Mouse (Mus musculus) CH12.LX (cell line): ENCODE data around the gene Dkk3. TPM values are rescaled to one million over a fixed set of nuclear protein-coding genes. Genes with fewer than 3 reads are reported as not detected.

ENCODE experiments used
- DNase-seq: peaks from one replicate; pipeline ENCODE4 v3.0.0-alpha.2; 2013; ENCODE audit errors: extremely low read depth
- H3K27ac ChIP-seq: 2 replicates; pipeline ENCODE4 v1.5.1; 2012; ENCODE audit warnings: low read depth, mild to moderate bottlenecking, control low read depth, moderate library complexity; ENCODE audit not compliant: insufficient read depth
- H3K27me3 ChIP-seq: replicated peaks from 2 replicates; pipeline ENCODE3; 2012; ENCODE audit warnings: inconsistent platforms
- H3K36me3 ChIP-seq, 2 experiments: replicated peaks in 1 of 2; 2 replicates each; pipeline versions ENCODE3 to v1.6.1; 2012; ENCODE audit warnings: inconsistent platforms in 1 of 2, low read length in 1 of 2, mild to moderate bottlenecking in 1 of 2, mixed read lengths in 1 of 2, moderate library complexity in 1 of 2; ENCODE audit not compliant: control insufficient read depth in 1 of 2, insufficient read depth in 1 of 2
- H3K4me1 ChIP-seq, 2 experiments: 2 replicates each; pipeline ENCODE4 v1.6.1; 2012; ENCODE audit warnings: inconsistent platforms in 1 of 2, moderate library complexity in 1 of 2; ENCODE audit not compliant: insufficient read depth in 2 of 2, control insufficient read depth in 1 of 2
- H3K4me2 ChIP-seq: 2 replicates; pipeline ENCODE4 v1.6.1; 2012; ENCODE audit warnings: low read depth, mild to moderate bottlenecking, control low read depth; ENCODE audit not compliant: poor library complexity, insufficient read depth, severe bottlenecking
- H3K4me3 ChIP-seq, 3 experiments: fragments of 150-350 bp in 1 of 3; sonication (generic) in 1 of 3; replicated peaks in 1 of 3; 2 replicates each; pipeline versions ENCODE3 to v1.5.1; 2011 to 2012; ENCODE audit warnings: low read depth in 2 of 3, low read length in 2 of 3, mild to moderate bottlenecking in 2 of 3, moderate library complexity in 2 of 3, control low read depth in 1 of 3, improper control_type of control experiment in 1 of 3, inconsistent platforms in 1 of 3, mixed read lengths in 1 of 3; ENCODE audit not compliant: poor library complexity in 1 of 3
- H3K79me2 ChIP-seq: replicated peaks from 2 replicates; pipeline ENCODE4 v1.6.1; 2012; ENCODE audit warnings: mild to moderate bottlenecking, moderate library complexity; ENCODE audit not compliant: control insufficient read depth, poor library complexity, insufficient read depth, severe bottlenecking; ENCODE audit errors: extremely low read depth
- H3K9ac ChIP-seq: 2 replicates; pipeline ENCODE4 v1.6.1; 2012; ENCODE audit warnings: low read depth, mild to moderate bottlenecking, control low read depth, moderate library complexity; ENCODE audit not compliant: insufficient read depth
- H3K9me3 ChIP-seq: replicated peaks from 2 replicates; pipeline ENCODE3; 2012; ENCODE audit warnings: low read length, inconsistent platforms, mixed read lengths
- BHLHE40 ChIP-seq: IDR thresholded peaks from 2 replicates; pipeline ENCODE4 v1.6.1; 2011; ENCODE audit warnings: mild to moderate bottlenecking, low read depth, low read length, improper control_type of control experiment
- CHD1 ChIP-seq: IDR thresholded peaks from 2 replicates; pipeline ENCODE4 v1.6.1; 2012; ENCODE audit warnings: low read depth, low read length, improper control_type of control experiment, inconsistent platforms
- CHD2 ChIP-seq: IDR thresholded peaks from 2 replicates; pipeline ENCODE4 v1.6.1; 2011; ENCODE audit warnings: low read length, improper control_type of control experiment
- CTCF ChIP-seq, 2 experiments: IDR thresholded peaks in 1 of 2; conservative IDR thresholded peaks in 1 of 2; 2 replicates each; pipeline ENCODE4 v1.5.1; 2011 to 2012; ENCODE audit warnings: low read depth in 2 of 2, low read length in 2 of 2, improper control_type of control experiment in 1 of 2, inconsistent platforms in 1 of 2, mild to moderate bottlenecking in 1 of 2, moderate library complexity in 1 of 2
- E2F4 ChIP-seq: IDR thresholded peaks from 2 replicates; pipeline ENCODE4 v1.6.1; 2011; ENCODE audit warnings: low read depth, low read length, improper control_type of control experiment; ENCODE audit not compliant: insufficient replicate concordance
- ELF1 ChIP-seq: IDR thresholded peaks from 2 replicates; pipeline ENCODE4 v1.6.1; 2014; ENCODE audit warnings: low read depth, mild to moderate bottlenecking, inconsistent platforms, low read length, improper control_type of control experiment
- EP300 ChIP-seq: IDR thresholded peaks from 2 replicates; pipeline ENCODE4 v1.6.1; 2011; ENCODE audit warnings: low read length, improper control_type of control experiment
- ETS1 ChIP-seq: conservative IDR thresholded peaks from 2 replicates; pipeline ENCODE4 v1.6.1; 2012; ENCODE audit warnings: low read depth, mild to moderate bottlenecking, inconsistent platforms, low read length, improper control_type of control experiment, moderate library complexity
- GABPA ChIP-seq: IDR thresholded peaks from 2 replicates; pipeline ENCODE4 v1.6.1; 2012; ENCODE audit warnings: low read depth, low read length, improper control_type of control experiment, inconsistent platforms; ENCODE audit not compliant: insufficient replicate concordance
- IRF4 ChIP-seq: IDR thresholded peaks from 2 replicates; pipeline ENCODE4 v1.6.1; 2014; ENCODE audit warnings: low read depth, mild to moderate bottlenecking, inconsistent platforms, low read length, improper control_type of control experiment
- KAT2A ChIP-seq: IDR thresholded peaks from 2 replicates; pipeline ENCODE4 v1.6.1; 2012; ENCODE audit warnings: low read length, improper control_type of control experiment, inconsistent platforms; ENCODE audit not compliant: insufficient replicate concordance
- MAFK ChIP-seq: IDR thresholded peaks from 2 replicates; pipeline ENCODE4 v1.6.1; 2011; ENCODE audit warnings: low read length, improper control_type of control experiment; ENCODE audit not compliant: insufficient replicate concordance
- MAX ChIP-seq: IDR thresholded peaks from 2 replicates; pipeline ENCODE4 v1.6.1; 2011; ENCODE audit warnings: low read length, improper control_type of control experiment
- MAZ ChIP-seq: IDR thresholded peaks from 2 replicates; pipeline ENCODE4 v1.6.1; 2012; ENCODE audit warnings: low read depth, mild to moderate bottlenecking, inconsistent platforms, low read length, improper control_type of control experiment, moderate library complexity
- MEF2A ChIP-seq: IDR thresholded peaks from 2 replicates; pipeline ENCODE4 v1.6.1; 2014; ENCODE audit warnings: low read depth, mild to moderate bottlenecking, inconsistent platforms, low read length, improper control_type of control experiment, borderline replicate concordance
- MYC ChIP-seq: IDR thresholded peaks from 2 replicates; pipeline ENCODE4 v1.6.1; 2011; ENCODE audit warnings: low read depth, mild to moderate bottlenecking, improper control_type of control experiment, low read length
- NELFE ChIP-seq: IDR thresholded peaks from 2 replicates; pipeline ENCODE4 v1.6.1; 2011; ENCODE audit warnings: low read depth, low read length, improper control_type of control experiment
- POLR2A ChIP-seq: IDR thresholded peaks from 2 replicates; pipeline ENCODE4 v1.6.1; 2011; ENCODE audit warnings: low read depth, mild to moderate bottlenecking, improper control_type of control experiment, low read length
- RAD21 ChIP-seq: IDR thresholded peaks from 2 replicates; pipeline ENCODE4 v1.6.1; 2011; ENCODE audit warnings: low read depth, mild to moderate bottlenecking, low read length, improper control_type of control experiment, moderate library complexity
- RCOR1 ChIP-seq: conservative IDR thresholded peaks from 2 replicates; pipeline ENCODE4 v1.6.1; 2012; ENCODE audit warnings: low read depth, mild to moderate bottlenecking, inconsistent platforms, low read length, improper control_type of control experiment
- SIN3A ChIP-seq: IDR thresholded peaks from 2 replicates; pipeline ENCODE4 v1.6.1; 2012; ENCODE audit warnings: low read length, improper control_type of control experiment, inconsistent platforms
- SMC3 ChIP-seq: IDR thresholded peaks from 2 replicates; pipeline ENCODE4 v1.6.1; 2011; ENCODE audit warnings: low read depth, low read length, improper control_type of control experiment
- TCF12 ChIP-seq: IDR thresholded peaks from 2 replicates; pipeline ENCODE4 v1.6.1; 2014; ENCODE audit warnings: low read depth, mild to moderate bottlenecking, inconsistent platforms, low read length, improper control_type of control experiment
- UBTF ChIP-seq: IDR thresholded peaks from 2 replicates; pipeline ENCODE4 v1.6.1; 2012; ENCODE audit warnings: low read depth, mild to moderate bottlenecking, inconsistent platforms, low read length, improper control_type of control experiment, moderate library complexity
- USF1 ChIP-seq: IDR thresholded peaks from 2 replicates; pipeline ENCODE4 v1.6.1; 2014; ENCODE audit warnings: low read depth, mild to moderate bottlenecking, inconsistent platforms, low read length, improper control_type of control experiment
- USF2 ChIP-seq: conservative IDR thresholded peaks from 2 replicates; pipeline ENCODE4 v1.6.1; 2011; ENCODE audit warnings: low read depth, low read length, improper control_type of control experiment
- ZC3H11A ChIP-seq: IDR thresholded peaks from 2 replicates; pipeline ENCODE4 v1.6.1; 2012; ENCODE audit warnings: low read depth, mild to moderate bottlenecking, inconsistent platforms, low read length, improper control_type of control experiment
- ZKSCAN1 ChIP-seq: IDR thresholded peaks from 2 replicates; pipeline ENCODE4 v1.6.1; 2012; ENCODE audit warnings: low read depth, inconsistent platforms, low read length, improper control_type of control experiment, borderline replicate concordance
- ZMIZ1 ChIP-seq: IDR thresholded peaks from 2 replicates; pipeline ENCODE4 v1.6.1; 2012; ENCODE audit warnings: low read depth, mild to moderate bottlenecking, inconsistent platforms, low read length, improper control_type of control experiment
- ZNF384 ChIP-seq: IDR thresholded peaks from 2 replicates; pipeline ENCODE4 v1.6.1; 2012; ENCODE audit warnings: low read depth, low read length, improper control_type of control experiment, inconsistent platforms
- dilution Hi-C: fragments of 300-500 bp; cut with MboI; formaldehyde crosslinking; loops from 2 replicates; pipeline ENCODE4 v1.14.3; 2020; ENCODE audit warnings: low sequenced_read_pairs; ENCODE audit not compliant: extremely low pct_unique_long_range_greater_than_20kb, extremely low pct_ligation_motif_present
- in situ Hi-C: fragments of 300-500 bp; cut with MboI; formaldehyde crosslinking; loops from 3 replicates; pipeline ENCODE4 v1.14.3; 2019; ENCODE audit warnings: low sequenced_read_pairs, low pct_ligation_motif_present, low pct_unique_long_range_greater_than_20kb, mixed read lengths
- polyA plus RNA-seq: library from polyadenylated mRNA; unstranded; fragments of >175 nt; gene quantifications from 2 replicates; pipeline ENCODE4 v1.2.1, GENCODE M21; 2012; ENCODE audit warnings: low read depth; ENCODE audit not compliant: insufficient read length
- total RNA-seq, 2 experiments: library from RNA; depleted of rRNA; stranded (reverse); fragments of 300-350 nt in 1 of 2; fragments of >200 nt in 1 of 2; gene quantifications; 2 replicates each; pipeline ENCODE4 v1.2.3; 2012 to 2014

Dkk3 gene
- total and polyA plus RNA-seq, 3 experiments = 0.38 to 0.55 (median 0.54) TPM

DNA sequence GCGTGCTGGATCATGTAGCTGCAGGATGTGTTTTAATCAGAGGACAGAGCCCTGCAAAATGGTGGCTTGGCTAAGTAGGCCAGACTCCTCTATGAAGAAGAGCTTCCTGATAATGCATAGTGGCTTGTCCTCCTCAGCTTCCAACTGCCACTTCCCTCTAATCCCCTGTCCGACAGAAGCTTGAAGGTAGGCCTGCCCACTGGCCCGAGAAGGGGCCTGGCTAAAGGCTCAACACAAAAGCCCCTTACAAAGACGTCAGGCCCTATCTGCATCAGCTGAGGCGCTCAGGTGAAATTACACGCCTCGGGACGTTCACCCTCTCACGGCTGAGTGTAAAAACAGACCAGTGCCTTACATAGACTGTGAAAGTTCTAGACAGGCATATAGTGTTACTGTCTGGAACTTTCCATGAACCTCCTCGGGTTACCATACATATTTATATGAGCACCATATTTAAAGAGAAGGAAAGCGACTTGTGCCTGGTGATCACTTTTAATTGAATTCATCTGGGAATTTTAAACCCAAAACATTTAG lies 14.1 kb downstream of the Dkk3 start (continued):
- TF ChIP-seq SMC3 (no peak), MAFK (no peak), USF2 (no peak)

DNA sequence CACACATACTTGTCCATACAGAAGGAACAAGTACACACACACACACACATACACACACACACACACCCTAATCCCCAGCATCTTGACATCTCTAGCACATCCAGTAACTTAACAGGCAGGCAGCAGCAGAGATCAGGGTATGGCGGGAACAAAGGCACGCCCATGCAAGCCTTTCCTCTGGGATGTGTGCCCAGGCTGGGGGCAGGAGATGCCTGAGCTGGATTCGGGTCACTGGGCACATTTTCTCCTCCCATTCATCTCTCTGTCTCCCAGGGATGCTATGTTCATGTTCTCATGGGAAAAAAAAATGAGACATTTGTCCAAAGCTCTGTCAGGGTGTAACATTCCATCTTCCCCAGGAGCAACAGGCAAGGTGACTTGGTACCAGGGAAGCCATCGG lies 14.9 kb downstream of the Dkk3 start:
- Histone ChIP-seq H3K36me3 (no peaks in the 10 kb centered on the region), H3K4me2 (no peak overlapping the region), H3K9me3 (no peaks in the 10 kb centered on the region), H3K9ac (no peak overlapping the region), H3K27ac (no peak overlapping the region), H3K27me3 (no peaks in the 10 kb centered on the region), H3K4me1 (peaks cover 28 to 52% of the 10 kb centered on the region in 2 experiments), H3K4me3 (no peak overlapping the region), H3K79me2 (no peaks in the 10 kb centered on the region)
- in situ Hi-C loops (no loop called here), dilution Hi-C loops (no loop called here)
- TF ChIP-seq CTCF (conservative IDR thresholded peaks at IDR 0.05 in 1 of 2, IDR thresholded peaks at IDR 0.05 in 1 of 2; ENCODE audit: low read depth in 2 of 2, low read length in 2 of 2) (no peak), NELFE (no peak)
- no peak for DNase-seq

DNA sequence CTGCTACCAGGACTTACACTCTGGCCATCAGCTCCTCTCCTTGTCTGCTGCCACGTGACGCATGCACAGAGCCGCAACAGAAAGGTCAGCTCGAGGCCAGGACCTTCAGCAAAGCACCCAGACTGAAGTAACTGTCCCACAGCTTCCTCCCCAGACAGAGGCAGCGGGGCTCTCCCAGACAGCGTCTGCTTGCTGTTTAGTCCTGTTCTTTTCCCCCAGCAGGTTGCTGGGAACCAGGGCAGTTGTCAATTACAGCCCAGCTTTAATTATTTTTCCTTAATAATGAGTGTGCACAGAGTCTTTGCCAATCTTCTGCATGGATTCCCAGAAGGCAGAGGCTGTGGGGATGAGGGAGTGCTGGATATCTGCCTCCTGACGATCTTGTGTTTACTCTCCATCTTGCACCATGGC lies 15.8 kb downstream of the Dkk3 start:
- no peaks in the 10 kb centered on the region for H3K36me3 ChIP-seq
- H3K4me3 ChIP-seq = no peak overlapping the region
- H3K79me2 ChIP-seq = no peaks in the 10 kb centered on the region
- DNase-seq = peak; percentile 37
- peaks cover 28 to 60% of the 10 kb centered on the region in 2 experiments for H3K4me1 ChIP-seq
- peak overlapping the region; percentile 52 for H3K4me2 ChIP-seq
- no peak overlapping the region for H3K27ac ChIP-seq
- no peaks in the 10 kb centered on the region for H3K9me3 ChIP-seq
- H3K27me3 ChIP-seq = no peaks in the 10 kb centered on the region
- in situ Hi-C loops (no loop called here), dilution Hi-C loops (no loop called here)
- no peak overlapping the region for H3K9ac ChIP-seq
- no peak for TF ChIP-seq CHD1
- peak; percentile 67 for TF ChIP-seq USF2
- no peak for TF ChIP-seq MAFK
- no peak for TF ChIP-seq KAT2A
- TF ChIP-seq UBTF = no peak
- TF ChIP-seq SMC3 = no peak
- no peak for TF ChIP-seq MEF2A
- no peak for TF ChIP-seq IRF4
- TF ChIP-seq EP300 = no peak
- peak; percentile 83 for TF ChIP-seq USF1
- TF ChIP-seq POLR2A = no peak
- no peak for TF ChIP-seq ZC3H11A
- no peak for TF ChIP-seq MAZ
- TF ChIP-seq SIN3A = peak; percentile 44; the same call in 1 of the 2 replicates
- TF ChIP-seq RAD21 = no peak
- no peak for TF ChIP-seq CHD2
- TF ChIP-seq GABPA = no peak
- TF ChIP-seq ZMIZ1 = no peak
- TF ChIP-seq NELFE = no peak
- no peak for TF ChIP-seq RCOR1
- no peak for TF ChIP-seq CTCF (conservative IDR thresholded peaks at IDR 0.05 in 1 of 2, IDR thresholded peaks at IDR 0.05 in 1 of 2; ENCODE audit: low read depth in 2 of 2, low read length in 2 of 2)
- TF ChIP-seq ZKSCAN1 = no peak
- TF ChIP-seq ELF1 = 0 out of 2 replicates have a peak, but pooled peaks have one; percentile 4
- TF ChIP-seq MAX = peak; percentile 66
- no peak for TF ChIP-seq MYC
- no peak for TF ChIP-seq E2F4
- TF ChIP-seq ZNF384 = no peak
- TF ChIP-seq BHLHE40 = peak; percentile 95
- no peak for TF ChIP-seq TCF12
- peak; percentile 54; the same call in 1 of the 2 replicates for TF ChIP-seq ETS1
